Mouse (Mus musculus): ENCODE data around the gene Wdr72. TPM values are rescaled to one million over a fixed set of nuclear protein-coding genes. Genes with fewer than 3 reads are reported as not detected.

Gene Wdr72
- polyA plus RNA-seq, 1 experiment from 2014 or later: 0.37 TPM

- Histone ChIP-seq H3K36me3 (ENCODE audit: insufficient read depth) (no peaks in the 10 kb centered on the region), H3K4me1 (ENCODE audit: insufficient read depth) (no peaks in the 10 kb centered on the region), H3K4me2 (no peak overlapping the region), H3K9ac (no peak overlapping the region), H3K4me3 (ENCODE audit: low read depth, low read length) (no peak overlapping the region), H3K9me3 (ENCODE audit: low read depth, low read length) (no peaks in the 10 kb centered on the region), H3K27ac (ENCODE audit: low read depth) (no peak overlapping the region), H3K27me3 (ENCODE audit: insufficient read depth, low read length) (no peaks in the 10 kb centered on the region)
- 81% methylated on average over 1 of the region's 1 CpGs for WGBS
- no peak for ATAC-seq (ENCODE audit: insufficient read depth)
- DNase-seq: no peak
- TF ChIP-seq CTCF (IDR thresholded peaks at IDR 0.05; ENCODE audit: low read depth): no peak
Measured at GRCm38 (mm10) chr9:74102615-74103014, 7.5 kb upstream of the Wdr72 start.

DNA sequence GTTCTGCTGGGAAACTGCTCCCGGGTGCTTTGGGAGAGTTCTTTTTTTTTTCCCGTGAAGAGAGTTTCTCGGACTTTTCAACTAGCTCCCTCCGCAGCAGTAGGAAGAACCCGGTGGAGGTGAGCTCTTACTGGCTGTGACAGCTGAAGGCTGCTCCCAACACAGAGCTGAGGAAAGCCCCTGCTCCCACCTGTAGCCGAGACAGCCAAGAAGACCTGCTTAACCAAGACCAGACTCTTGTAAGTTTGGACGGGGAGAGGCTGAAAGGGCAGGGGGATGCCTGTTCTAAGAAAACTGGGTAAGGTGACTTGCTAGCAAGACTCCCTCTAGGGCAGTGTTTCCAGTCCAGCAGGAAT is 283 bp downstream of the Wdr72 start:
- peak overlapping the region; percentile 63 for H3K4me2 ChIP-seq
- no peak for TF ChIP-seq CTCF (IDR thresholded peaks at IDR 0.05; ENCODE audit: low read depth)
- DNase-seq: peak; percentile 3
- H3K36me3 ChIP-seq (ENCODE audit: insufficient read depth): no peaks in the 10 kb centered on the region
- WGBS: 4% methylated on average over 7 of the region's 7 CpGs
- peak overlapping the region; percentile 42; the same call in 1 of the 2 replicates for H3K9ac ChIP-seq
- no peaks in the 10 kb centered on the region for H3K27me3 ChIP-seq (ENCODE audit: insufficient read depth, low read length)
- no peaks in the 10 kb centered on the region for H3K4me1 ChIP-seq (ENCODE audit: insufficient read depth)
- ATAC-seq (ENCODE audit: insufficient read depth): no peak
- no peaks in the 10 kb centered on the region for H3K9me3 ChIP-seq (ENCODE audit: low read depth, low read length)
- H3K27ac ChIP-seq (ENCODE audit: low read depth): no peak overlapping the region
- peak overlapping the region; percentile 30 for H3K4me3 ChIP-seq (ENCODE audit: low read depth, low read length)

DNA sequence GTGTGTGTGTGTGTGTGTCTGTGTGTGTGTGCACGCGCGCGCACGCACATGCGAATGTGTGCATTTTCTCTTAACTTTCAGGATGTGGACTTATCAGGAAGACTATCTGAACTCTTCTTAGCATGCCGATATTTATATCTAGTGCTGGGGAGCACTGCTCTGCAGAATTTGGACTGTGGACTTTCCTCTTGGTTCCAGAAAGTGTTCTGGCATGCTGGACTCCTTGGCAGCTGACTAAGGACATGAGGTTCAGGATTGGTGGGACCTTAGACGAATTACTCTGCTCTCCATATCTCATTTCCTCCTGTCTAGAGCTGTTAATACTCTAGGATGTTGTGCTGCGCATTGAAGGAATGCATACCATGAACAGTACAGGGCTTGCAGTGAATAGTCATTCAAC is 2.4 kb downstream of the Wdr72 start:
- no peaks in the 10 kb centered on the region for H3K4me1 ChIP-seq (ENCODE audit: insufficient read depth)
- no peak overlapping the region for H3K4me3 ChIP-seq (ENCODE audit: low read depth, low read length)
- no peak overlapping the region for H3K4me2 ChIP-seq
- no peak overlapping the region for H3K9ac ChIP-seq
- no peak for TF ChIP-seq CTCF (IDR thresholded peaks at IDR 0.05; ENCODE audit: low read depth)
- no peak for DNase-seq
- H3K27me3 ChIP-seq (ENCODE audit: insufficient read depth, low read length): no peaks in the 10 kb centered on the region
- WGBS: 85% methylated on average over 9 of the region's 9 CpGs
- no peak overlapping the region for H3K27ac ChIP-seq (ENCODE audit: low read depth)
- ATAC-seq (ENCODE audit: insufficient read depth): no peak
- H3K9me3 ChIP-seq (ENCODE audit: low read depth, low read length): no peaks in the 10 kb centered on the region
- H3K36me3 ChIP-seq (ENCODE audit: insufficient read depth): no peaks in the 10 kb centered on the region

- TF ChIP-seq CTCF (IDR thresholded peaks at IDR 0.05; ENCODE audit: low read depth): no peak
- H3K9ac ChIP-seq: no peak overlapping the region
- H3K36me3 ChIP-seq (ENCODE audit: insufficient read depth): no peaks in the 10 kb centered on the region
- no peak overlapping the region for H3K4me3 ChIP-seq (ENCODE audit: low read depth, low read length)
- no peak overlapping the region for H3K4me2 ChIP-seq
- H3K27ac ChIP-seq (ENCODE audit: low read depth): no peak overlapping the region
- H3K27me3 ChIP-seq (ENCODE audit: insufficient read depth, low read length): no peaks in the 10 kb centered on the region
- no peaks in the 10 kb centered on the region for H3K4me1 ChIP-seq (ENCODE audit: insufficient read depth)
- H3K9me3 ChIP-seq (ENCODE audit: low read depth, low read length): no peaks in the 10 kb centered on the region
- DNase-seq: no peak
- no peak for ATAC-seq (ENCODE audit: insufficient read depth)
- WGBS: 56% methylated on average over 5 of the region's 5 CpGs
Measured at GRCm38 (mm10) chr9:74126222-74126621, 16.1 kb downstream of the Wdr72 start.

DNA sequence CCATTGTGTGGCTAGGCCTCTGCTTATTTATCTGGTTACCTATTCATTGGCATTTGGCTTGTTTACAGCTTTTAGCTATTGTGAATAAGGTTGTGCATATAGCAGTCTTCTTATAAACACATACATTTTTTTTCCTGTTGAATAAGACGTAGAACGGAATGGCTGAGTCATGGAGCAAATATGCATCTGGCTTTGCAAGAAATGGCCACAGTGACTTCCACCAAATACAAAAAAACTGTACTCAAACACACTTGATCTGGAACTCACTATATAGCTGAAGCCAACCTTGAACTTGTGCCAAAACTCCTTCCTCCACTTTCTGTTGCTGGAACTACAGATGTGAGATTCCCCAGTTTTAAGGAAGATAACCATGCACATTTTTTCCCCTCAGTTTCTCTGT is 23.9 kb downstream of the Wdr72 start:
- no peak for ATAC-seq (ENCODE audit: insufficient read depth)
- no peaks in the 10 kb centered on the region for H3K4me1 ChIP-seq (ENCODE audit: insufficient read depth)
- H3K9me3 ChIP-seq (ENCODE audit: low read depth, low read length): no peaks in the 10 kb centered on the region
- WGBS: 40% methylated on average over 2 of the region's 2 CpGs
- peak; percentile 27 for DNase-seq
- no peak overlapping the region for H3K27ac ChIP-seq (ENCODE audit: low read depth)
- no peak overlapping the region for H3K4me2 ChIP-seq
- TF ChIP-seq CTCF (IDR thresholded peaks at IDR 0.05; ENCODE audit: low read depth): no peak
- no peaks in the 10 kb centered on the region for H3K36me3 ChIP-seq (ENCODE audit: insufficient read depth)
- no peak overlapping the region for H3K4me3 ChIP-seq (ENCODE audit: low read depth, low read length)
- no peaks in the 10 kb centered on the region for H3K27me3 ChIP-seq (ENCODE audit: insufficient read depth, low read length)
- H3K9ac ChIP-seq: no peak overlapping the region

GRCm38 (mm10) chr9:74141864-74142263 is 31.7 kb downstream of the Wdr72 start:
- Histone ChIP-seq H3K27ac (ENCODE audit: low read depth) (no peak overlapping the region), H3K4me2 (no peak overlapping the region), H3K36me3 (ENCODE audit: insufficient read depth) (no peaks in the 10 kb centered on the region), H3K27me3 (ENCODE audit: insufficient read depth, low read length) (no peaks in the 10 kb centered on the region), H3K4me1 (ENCODE audit: insufficient read depth) (no peaks in the 10 kb centered on the region), H3K4me3 (ENCODE audit: low read depth, low read length) (no peak overlapping the region), H3K9me3 (ENCODE audit: low read depth, low read length) (no peaks in the 10 kb centered on the region), H3K9ac (no peak overlapping the region)
- ATAC-seq (ENCODE audit: insufficient read depth) (no peak), DNase-seq (peak; percentile 90)
- 6% methylated on average over 3 of the region's 3 CpGs for WGBS
- TF ChIP-seq CTCF (IDR thresholded peaks at IDR 0.05; ENCODE audit: low read depth): peak; percentile 94

DNA sequence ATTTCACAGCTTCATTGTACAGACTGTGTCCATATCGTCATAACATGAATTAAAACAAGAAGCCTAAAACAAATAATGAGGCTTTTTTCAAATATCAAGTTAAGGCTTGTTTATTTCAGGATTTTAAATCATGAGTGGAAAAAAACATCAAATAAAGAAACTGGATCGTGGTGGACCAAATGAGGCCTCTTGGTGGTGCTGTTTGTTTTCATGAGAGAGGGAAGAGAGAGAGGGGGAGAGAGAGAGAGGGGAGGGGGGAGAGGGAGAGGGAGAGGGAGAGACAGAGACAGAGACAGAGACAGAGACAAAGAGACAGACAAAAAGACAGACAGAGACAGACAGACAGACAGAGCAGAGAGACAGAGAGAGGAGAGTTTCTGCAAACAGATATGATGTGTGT is 32.5 kb downstream of the Wdr72 start:
- ATAC-seq (ENCODE audit: insufficient read depth): no peak
- no peaks in the 10 kb centered on the region for H3K9me3 ChIP-seq (ENCODE audit: low read depth, low read length)
- TF ChIP-seq CTCF (IDR thresholded peaks at IDR 0.05; ENCODE audit: low read depth): no peak
- no peaks in the 10 kb centered on the region for H3K27me3 ChIP-seq (ENCODE audit: insufficient read depth, low read length)
- H3K27ac ChIP-seq (ENCODE audit: low read depth): no peak overlapping the region
- H3K36me3 ChIP-seq (ENCODE audit: insufficient read depth): no peaks in the 10 kb centered on the region
- no peak for DNase-seq
- H3K4me1 ChIP-seq (ENCODE audit: insufficient read depth): no peaks in the 10 kb centered on the region
- no peak overlapping the region for H3K4me2 ChIP-seq
- no peak overlapping the region for H3K9ac ChIP-seq
- WGBS: 37% methylated on average over 2 of the region's 2 CpGs
- H3K4me3 ChIP-seq (ENCODE audit: low read depth, low read length): no peak overlapping the region

DNA sequence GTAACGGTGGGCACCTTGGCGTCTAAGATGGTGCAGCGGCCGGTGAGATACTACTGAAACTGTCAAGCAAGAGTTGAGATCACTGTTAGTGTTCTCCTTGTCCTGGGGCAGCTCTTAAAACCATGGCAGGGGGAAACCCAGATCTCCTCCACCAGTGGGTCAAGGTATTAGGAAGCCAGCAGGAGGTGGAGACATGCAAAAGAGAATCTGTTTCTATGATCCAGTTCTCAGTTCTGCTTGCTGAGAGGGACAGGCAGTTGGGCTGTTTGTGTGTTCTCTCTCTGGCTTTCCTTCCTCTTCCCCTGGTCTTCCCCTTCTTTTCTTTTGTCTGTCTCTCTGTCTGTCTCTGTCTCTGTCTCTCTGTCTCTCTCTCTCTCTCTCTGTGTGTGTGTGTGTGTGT is 35.0 kb downstream of the Wdr72 start:
- no peak for TF ChIP-seq CTCF (IDR thresholded peaks at IDR 0.05; ENCODE audit: low read depth)
- no peak for ATAC-seq (ENCODE audit: insufficient read depth)

More for the DNA sequence above, 35.0 kb downstream of the Wdr72 start:
- H3K27me3 ChIP-seq (ENCODE audit: insufficient read depth, low read length): no peaks in the 10 kb centered on the region
- H3K36me3 ChIP-seq (ENCODE audit: insufficient read depth): no peaks in the 10 kb centered on the region
- DNase-seq: no peak
- no peaks in the 10 kb centered on the region for H3K4me1 ChIP-seq (ENCODE audit: insufficient read depth)
- 86% methylated on average over 4 of the region's 4 CpGs for WGBS
- H3K9me3 ChIP-seq (ENCODE audit: low read depth, low read length): no peaks in the 10 kb centered on the region
- no peak overlapping the region for H3K27ac ChIP-seq (ENCODE audit: low read depth)
- no peak overlapping the region for H3K9ac ChIP-seq
- H3K4me2 ChIP-seq: no peak overlapping the region
- H3K4me3 ChIP-seq (ENCODE audit: low read depth, low read length): no peak overlapping the region

Data from lung, embryonic 14.5 days (tissue).